Mouse (Mus musculus): ENCODE data around the gene Rhbdf2. TPM values are rescaled to one million over a fixed set of nuclear protein-coding genes. Genes with fewer than 3 reads are reported as not detected.

The Rhbdf2 gene
- total RNA-seq, 2 experiments from 2014 or later = 0.94 to 1.5 TPM

DNA sequence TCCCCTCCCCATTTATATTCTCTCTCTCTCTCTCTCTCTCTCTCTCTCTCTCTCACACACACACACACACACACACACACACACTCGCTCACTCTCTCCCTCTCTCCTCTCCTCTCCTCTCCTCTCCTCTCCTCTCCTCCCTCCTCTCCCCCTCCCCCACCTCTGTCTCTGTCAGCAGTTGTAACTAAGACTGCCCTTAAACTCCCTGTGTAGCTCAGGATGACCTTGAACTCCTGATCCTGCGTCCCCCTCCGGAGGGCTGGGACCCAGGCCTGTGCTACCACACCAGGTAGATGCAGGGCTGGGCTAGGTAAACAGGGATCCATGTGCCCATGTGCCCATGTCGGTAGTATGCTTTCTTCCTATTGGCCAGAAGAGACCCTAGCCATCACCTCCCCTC lies 35.2 kb downstream of the Rhbdf2 start:
- no peak for DNase-seq (ENCODE audit: low spot score in 2 of 2)

DNA sequence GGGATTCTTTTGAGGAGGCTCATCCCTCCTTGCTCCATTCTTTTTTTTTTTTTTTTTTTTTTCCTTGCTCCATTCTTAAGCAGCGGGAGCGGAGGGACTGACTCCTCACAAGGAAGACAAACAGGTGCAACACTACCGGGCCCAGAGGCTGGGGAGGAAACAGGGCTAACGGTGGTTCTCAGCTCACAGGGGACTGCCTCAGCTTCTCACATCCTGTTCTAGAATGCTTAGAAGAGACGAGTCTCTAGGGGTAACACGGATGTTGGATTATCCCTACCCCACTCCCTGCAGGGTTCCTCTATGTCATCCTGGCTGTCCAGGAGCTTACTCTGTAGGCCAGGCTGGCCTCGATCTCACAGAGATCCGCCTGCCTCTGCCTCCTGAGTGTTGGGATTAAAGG lies 37.2 kb downstream of the Rhbdf2 start:
- no peak for DNase-seq (ENCODE audit: low spot score in 2 of 2)

- no peak for DNase-seq (ENCODE audit: low spot score in 2 of 2)
These were observed 37.7 kb downstream of the Rhbdf2 start for GRCm38 (mm10) chr11:116589020-116589531.

GRCm38 (mm10) chr11:116586801-116587631 lies 39.8 kb downstream of the Rhbdf2 start:
- DNase-seq (ENCODE audit: low spot score in 2 of 2) = peak; percentile 77 to 79

DNA sequence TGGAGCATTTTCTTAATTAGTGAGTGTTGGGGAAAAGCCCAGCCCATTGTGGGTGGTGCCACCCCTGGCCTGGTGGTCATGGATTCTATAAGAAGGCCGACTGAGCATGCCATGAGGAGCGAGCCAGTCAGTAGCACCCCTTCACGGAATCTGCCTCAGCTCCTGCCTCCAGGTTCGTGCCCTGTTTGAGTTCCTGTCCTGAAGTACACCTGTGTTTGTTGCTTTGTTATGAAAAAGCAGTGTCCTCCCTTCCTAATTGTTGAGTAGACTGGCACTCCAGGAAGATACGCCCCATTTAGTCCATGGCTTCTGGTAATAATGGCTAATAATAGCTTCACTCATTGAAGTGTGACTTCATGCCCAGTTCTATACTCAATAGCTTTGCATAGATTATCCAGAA lies 40.5 kb downstream of the Rhbdf2 start, which contains the start of gene Aanat:
TSS of gene Aanat (plus strand) at position 123 of the 400 bp plus-strand sequence.
- no peak for DNase-seq (ENCODE audit: low spot score in 2 of 2)

DNA sequence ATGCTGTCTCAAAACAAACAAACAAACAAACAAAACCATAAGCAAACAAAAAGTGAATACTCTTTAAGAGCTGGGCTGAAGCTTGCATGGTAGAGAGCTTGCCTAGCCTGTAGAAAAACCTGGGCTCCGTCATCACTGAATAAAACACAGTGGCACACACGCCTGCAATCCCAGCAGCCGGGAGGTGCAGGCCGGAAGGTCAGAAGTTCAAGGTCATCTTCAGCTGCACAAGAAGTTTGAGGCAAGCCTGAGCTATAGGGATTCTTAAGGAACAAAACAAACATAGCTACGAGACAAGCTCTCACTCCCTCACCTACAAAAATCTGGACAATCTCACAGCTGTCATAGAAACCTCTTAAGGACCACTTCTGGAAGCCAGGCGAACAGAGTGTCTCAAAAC lies 41.1 kb downstream of the Rhbdf2 start:
- no peak for DNase-seq (ENCODE audit: low spot score in 2 of 2)

DNA sequence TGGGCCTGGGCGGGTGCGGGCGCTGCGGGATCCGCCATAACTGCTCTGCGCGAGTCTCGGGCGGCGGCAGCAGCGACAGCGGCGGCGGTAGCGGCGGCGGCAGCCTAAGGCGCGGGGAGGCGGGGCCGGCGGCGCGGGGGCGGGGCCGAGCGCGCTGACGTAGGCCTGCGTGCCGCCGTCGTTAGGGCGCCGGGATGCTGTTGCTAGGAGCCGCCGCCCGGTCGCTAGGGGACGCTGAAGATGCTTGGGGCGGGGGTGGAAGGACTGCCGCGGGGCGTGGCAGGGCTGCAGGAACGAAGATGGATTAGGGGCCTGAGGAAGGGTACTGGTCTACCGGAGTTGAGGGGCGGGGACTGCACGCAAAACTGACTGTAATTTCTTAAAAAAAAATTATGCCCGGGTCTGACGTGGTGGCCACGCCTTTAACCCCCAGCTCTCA lies 45.4 kb downstream of the Rhbdf2 start, which contains the start of gene Ube2o:
TSS of gene Ube2o (minus strand) at position 72 of the 439 bp plus-strand sequence.
- DNase-seq (ENCODE audit: low spot score in 2 of 2) = peak; percentile 83 to 91

- DNase-seq (ENCODE audit: low spot score in 2 of 2) = peak in 1 of 2 experiments; percentile 52
These were observed 46.0 kb downstream of the Rhbdf2 start for GRCm38 (mm10) chr11:116580711-116581375.

- DNase-seq (ENCODE audit: low spot score in 2 of 2) = no peak
These were observed 46.7 kb downstream of the Rhbdf2 start for GRCm38 (mm10) chr11:116580031-116580652.

GRCm38 (mm10) chr11:116579280-116579679 lies 47.5 kb downstream of the Rhbdf2 start:
- no peak for DNase-seq (ENCODE audit: low spot score in 2 of 2)

GRCm38 (mm10) chr11:116575396-116575795 lies 51.4 kb downstream of the Rhbdf2 start:
- no peak for DNase-seq (ENCODE audit: low spot score in 2 of 2)

DNA sequence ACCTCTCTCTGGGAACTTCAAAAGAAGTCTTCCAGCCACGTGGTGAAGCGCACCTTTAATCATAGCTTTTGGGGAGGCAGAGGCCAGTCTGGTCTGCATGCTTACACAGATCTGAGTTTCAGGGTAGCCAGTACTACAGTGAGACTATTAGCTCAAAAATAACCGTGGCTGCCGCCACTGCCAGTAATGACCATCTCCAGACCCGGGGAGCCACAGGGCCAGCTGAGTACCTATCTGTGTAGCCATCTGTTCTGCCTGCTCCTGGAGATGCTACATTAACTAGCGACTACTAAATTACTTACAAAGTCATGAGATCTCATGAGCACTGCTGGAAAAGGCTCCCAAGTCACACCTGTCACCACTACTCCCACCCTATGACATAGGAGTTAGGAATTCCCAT lies 51.8 kb downstream of the Rhbdf2 start:
- no peak for DNase-seq (ENCODE audit: low spot score in 2 of 2)

DNA sequence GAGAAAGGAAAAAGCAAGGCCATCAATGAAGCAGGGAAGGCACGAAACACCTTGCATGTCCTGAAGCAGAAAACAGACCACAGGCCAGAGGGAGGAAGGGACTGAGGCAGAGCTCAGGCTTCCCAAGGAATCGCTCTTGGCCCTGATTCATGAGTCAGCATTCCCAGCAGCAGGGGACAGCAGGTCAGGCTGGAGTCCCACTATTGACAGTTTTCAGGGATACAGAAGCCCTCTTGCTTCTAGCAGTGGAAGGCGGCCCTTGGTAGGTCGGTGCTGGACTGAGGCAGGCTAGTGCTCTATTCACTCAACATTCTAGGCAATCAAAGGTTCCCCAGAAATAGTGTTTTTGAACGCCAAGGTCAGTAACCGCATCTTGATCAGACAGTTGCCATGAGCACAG lies 52.3 kb downstream of the Rhbdf2 start:
- DNase-seq (ENCODE audit: low spot score in 2 of 2) = no peak

DNA sequence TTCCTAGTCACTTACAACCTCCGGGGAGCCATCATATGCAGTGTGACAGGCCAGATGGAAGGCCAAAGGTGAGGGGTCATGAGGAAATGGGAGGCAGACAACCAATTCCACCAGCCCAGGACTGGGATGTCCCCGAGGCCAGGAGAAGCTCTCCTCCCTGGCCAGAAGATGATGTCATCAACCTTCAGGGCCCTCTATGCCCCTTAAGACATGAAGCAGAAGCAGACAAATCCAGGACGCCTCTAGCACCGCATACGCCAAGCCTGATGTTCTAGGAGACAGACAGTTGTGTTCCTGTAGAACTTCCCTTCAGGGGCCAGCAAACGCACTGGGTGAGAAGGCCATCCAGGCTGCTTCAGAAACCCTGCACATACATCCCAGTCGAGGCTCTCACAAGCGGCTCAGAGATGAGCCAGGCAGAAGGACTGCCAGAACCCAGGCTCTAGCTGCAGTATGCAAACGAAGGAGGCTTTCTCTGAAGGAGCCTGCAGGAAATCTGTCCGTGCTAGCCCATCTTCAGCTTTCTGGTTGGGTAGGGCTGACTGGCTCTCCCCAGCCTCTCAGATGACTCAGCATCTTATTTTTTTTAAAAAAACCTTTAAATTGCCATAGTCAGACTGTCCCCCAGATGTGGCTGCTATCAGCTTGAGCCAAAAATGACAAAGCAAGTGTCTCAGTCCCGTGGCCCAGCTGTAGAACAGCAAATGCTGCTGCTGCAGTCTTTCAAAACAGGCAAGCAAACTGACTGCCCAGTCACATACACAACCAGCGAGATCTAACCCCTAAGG lies 53.9 kb downstream of the Rhbdf2 start:
- peak in 1 of 2 experiments; percentile 37 for DNase-seq (ENCODE audit: low spot score in 2 of 2)

GRCm38 (mm10) chr11:116571767-116572679 lies 54.8 kb downstream of the Rhbdf2 start:
- no peak for DNase-seq (ENCODE audit: low spot score in 2 of 2)

GRCm38 (mm10) chr11:116570821-116571220 lies 56.0 kb downstream of the Rhbdf2 start:
- no peak for DNase-seq (ENCODE audit: low spot score in 2 of 2)

DNA sequence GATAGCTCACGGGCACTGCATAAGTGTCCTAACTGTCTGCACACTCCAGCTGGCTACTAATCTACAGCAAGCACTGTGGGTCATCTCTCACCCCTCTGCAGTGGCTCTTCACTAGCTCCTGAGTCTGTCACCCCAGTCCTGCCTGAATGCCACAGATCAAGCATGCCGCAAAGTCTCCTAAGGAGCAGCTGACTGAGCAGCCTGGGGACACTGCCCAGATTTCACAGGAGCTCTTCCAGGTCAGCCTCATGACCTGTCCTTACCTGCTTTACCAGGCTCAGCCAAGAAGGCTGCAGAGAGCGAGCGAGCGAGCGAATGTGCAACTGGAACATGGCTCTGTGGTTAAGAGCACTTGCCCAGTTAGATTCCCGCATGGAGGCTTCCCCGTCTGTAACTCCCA lies 59.3 kb downstream of the Rhbdf2 start:
- DNase-seq (ENCODE audit: low spot score in 2 of 2) = no peak

DNA sequence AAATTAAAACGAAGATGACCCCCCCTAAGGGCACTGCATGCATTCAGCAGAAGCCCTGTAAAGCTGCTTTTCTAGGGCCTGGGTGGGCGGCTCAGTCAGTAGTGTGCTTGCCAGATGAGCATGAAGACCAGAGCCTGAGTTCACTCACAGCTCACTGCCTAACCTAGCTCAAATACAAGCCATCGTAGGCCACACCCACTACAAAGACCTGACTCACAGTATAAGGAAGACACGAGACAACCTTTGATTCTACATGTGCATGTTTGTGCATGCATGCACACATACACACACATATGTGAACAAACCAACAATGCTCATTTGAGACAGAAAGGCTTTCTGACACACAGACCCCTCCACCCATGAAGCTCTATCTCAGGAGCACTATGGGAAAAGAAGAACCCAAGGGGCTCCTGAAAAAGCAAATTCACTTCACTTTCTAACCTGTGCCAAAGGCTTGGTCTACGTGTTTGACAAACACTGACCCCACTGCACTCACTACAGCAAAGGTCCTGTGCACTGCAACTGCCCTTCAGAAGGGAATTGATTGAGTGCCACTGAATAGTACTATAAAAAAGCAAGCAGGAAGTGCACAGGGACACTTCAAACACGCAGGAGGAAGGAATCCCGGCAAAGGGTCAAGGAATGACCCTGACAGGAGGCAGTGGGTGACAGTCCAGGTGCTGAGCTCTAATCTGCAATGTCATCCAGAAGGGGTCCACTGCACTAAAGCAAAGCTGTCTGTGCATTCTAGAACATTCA lies 61.4 kb downstream of the Rhbdf2 start:
- DNase-seq (ENCODE audit: low spot score in 2 of 2) = no peak

DNA sequence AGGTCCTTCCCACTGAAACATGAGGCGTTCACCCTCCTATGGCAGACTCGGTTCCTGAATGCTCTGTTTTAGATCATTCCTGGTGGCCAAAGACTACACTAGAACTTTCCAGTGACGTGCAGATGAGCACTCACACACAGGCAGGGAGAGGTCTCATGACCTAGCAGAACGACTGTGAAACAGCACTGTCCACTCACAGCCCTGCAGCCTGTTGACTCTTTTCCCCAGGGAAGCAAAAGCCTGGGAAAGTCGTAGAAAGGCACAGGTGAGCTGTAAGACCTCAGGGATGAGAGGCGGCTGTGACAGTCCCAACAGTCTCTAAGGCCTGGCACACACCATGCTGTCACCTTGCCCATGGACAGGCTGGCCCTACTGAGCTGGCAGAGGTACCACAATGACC lies 70.5 kb downstream of the Rhbdf2 start:
- DNase-seq (ENCODE audit: low spot score in 2 of 2) = no peak

Measured in layer of hippocampus, postnatal 10 days (tissue).